Mouse (Mus musculus) liver, adult 2 months (tissue): ENCODE data around the gene Wscd1. TPM values are rescaled to one million over a fixed set of nuclear protein-coding genes. Genes with fewer than 3 reads are reported as not detected.

ENCODE experiments used
- DNase-seq: peaks from one replicate; pipeline ENCODE4 v3.0.0-alpha.2; 2011; ENCODE audit warnings: low read depth, low spot score; ENCODE audit errors: extremely low read depth
- H3K27ac ChIP-seq: fragments of 200-500 bp; replicated peaks from 2 replicates; pipeline ENCODE4 v1.5.1; 2012; ENCODE audit warnings: low read depth, mild to moderate bottlenecking, control low read depth, inconsistent platforms, low read length; ENCODE audit not compliant: insufficient read depth
- H3K27me3 ChIP-seq: fragments of 200-500 bp; 2 replicates; pipeline ENCODE4 v1.6.1; 2012; ENCODE audit warnings: mild to moderate bottlenecking, moderate library complexity, low read length, inconsistent platforms; ENCODE audit not compliant: control insufficient read depth, insufficient read depth
- H3K36me3 ChIP-seq: fragments of 200-500 bp; 2 replicates; pipeline ENCODE4 v1.6.1; 2012; ENCODE audit warnings: low read length, inconsistent platforms; ENCODE audit not compliant: control insufficient read depth, insufficient read depth
- H3K4me1 ChIP-seq: fragments of 200-500 bp; 2 replicates; pipeline ENCODE4 v1.6.1; 2011; ENCODE audit warnings: low read length; ENCODE audit not compliant: control insufficient read depth, insufficient read depth
- H3K4me3 ChIP-seq: fragments of 200-500 bp; 2 replicates; pipeline ENCODE4 v1.5.1; 2011; ENCODE audit warnings: low read depth, mild to moderate bottlenecking, control low read depth, low read length, moderate library complexity; ENCODE audit not compliant: insufficient read depth
- H3K79me2 ChIP-seq: fragments of 200-500 bp; 2 replicates; pipeline ENCODE4 v1.6.1; 2012; ENCODE audit warnings: inconsistent platforms, mild to moderate bottlenecking, low read length, moderate library complexity; ENCODE audit not compliant: control insufficient read depth, insufficient read depth
- H3K9ac ChIP-seq: fragments of 200-500 bp; 2 replicates; pipeline ENCODE4 v1.6.1; 2012; ENCODE audit warnings: low read depth, mild to moderate bottlenecking, control low read depth, inconsistent platforms, low read length
- CTCF ChIP-seq: fragments of 200-500 bp; IDR thresholded peaks from 2 replicates; pipeline ENCODE4 v1.5.1; 2011; ENCODE audit warnings: low read depth, low read length, control low read depth
- POLR2A ChIP-seq: fragments of 200-500 bp; IDR thresholded peaks from 2 replicates; pipeline ENCODE4 v1.6.1; 2011; ENCODE audit warnings: low read length, control low read depth; ENCODE audit not compliant: insufficient read depth; ENCODE audit errors: extremely low read depth
- WGBS: fragments of 180-500 bp; shearing (Covaris S2); methylation state at CpG from one replicate; pipeline ENCODE4 v1.1.7; 2018; 5-methylcytosine and 5-hydroxymethylcytosine counted together
- polyA plus RNA-seq: library from polyadenylated mRNA; depleted of rRNA; stranded (reverse); fragments of >200 nt; gene quantifications from 2 replicates; pipeline ENCODE4 v1.2.3, GENCODE M21; 2012
- total RNA-seq: library from RNA; depleted of rRNA; stranded (reverse); fragments of >200 nt; gene quantifications from 2 replicates; pipeline ENCODE4 v1.2.3, GENCODE M21; 2014

The Wscd1 gene
- total and polyA plus RNA-seq, 2 experiments, result 0.24 to 0.46 TPM

- Histone ChIP-seq H3K9ac (no peak overlapping the region), H3K79me2 (no peaks in the 10 kb centered on the region), H3K36me3 (no peaks in the 10 kb centered on the region), H3K27ac (no peak overlapping the region), H3K27me3 (peaks cover 4% of the 10 kb centered on the region; the same call in 1 of the 2 replicates), H3K4me3 (no peak overlapping the region), H3K4me1 (no peaks in the 10 kb centered on the region)
- 55% methylated on average over 2 of the region's 2 CpGs for WGBS
- no peak for DNase-seq
- no peak for TF ChIP-seq POLR2A
- TF ChIP-seq CTCF, result no peak
These were observed 5.4 kb downstream of the Wscd1 start for GRCm38 (mm10) chr11:71755115-71755514.

GRCm38 (mm10) chr11:71756325-71756724, 6.6 kb downstream of the Wscd1 start:
- H3K4me1 ChIP-seq, result no peaks in the 10 kb centered on the region
- H3K27ac ChIP-seq, result no peak overlapping the region
- no peak overlapping the region for H3K9ac ChIP-seq
- TF ChIP-seq CTCF (no peak), POLR2A (no peak)
- H3K27me3 ChIP-seq, result peaks cover 1% of the 10 kb centered on the region; the same call in 1 of the 2 replicates
- no peak for DNase-seq
- H3K79me2 ChIP-seq, result no peaks in the 10 kb centered on the region
- no peaks in the 10 kb centered on the region for H3K36me3 ChIP-seq
- H3K4me3 ChIP-seq, result no peak overlapping the region
- 46% methylated on average over 3 of the region's 3 CpGs for WGBS

GRCm38 (mm10) chr11:71758211-71759110, 8.7 kb downstream of the Wscd1 start:
- Histone ChIP-seq H3K36me3 (no peaks in the 10 kb centered on the region), H3K9ac (no peak overlapping the region), H3K4me3 (no peak overlapping the region), H3K27ac (no peak overlapping the region), H3K4me1 (no peaks in the 10 kb centered on the region), H3K79me2 (no peaks in the 10 kb centered on the region), H3K27me3 (no peaks in the 10 kb centered on the region)
- no peak for DNase-seq
- TF ChIP-seq POLR2A, result no peak
- no peak for TF ChIP-seq CTCF
- 69% methylated on average over 21 of the region's 21 CpGs for WGBS

GRCm38 (mm10) chr11:71760991-71761390, 11.3 kb downstream of the Wscd1 start:
- Histone ChIP-seq H3K4me1 (no peaks in the 10 kb centered on the region), H3K9ac (no peak overlapping the region), H3K27ac (no peak overlapping the region), H3K4me3 (no peak overlapping the region), H3K36me3 (no peaks in the 10 kb centered on the region), H3K27me3 (no peaks in the 10 kb centered on the region), H3K79me2 (no peaks in the 10 kb centered on the region)
- DNase-seq, result no peak
- WGBS, result 81% methylated on average over 9 of the region's 9 CpGs
- TF ChIP-seq CTCF, result no peak
- TF ChIP-seq POLR2A, result no peak

GRCm38 (mm10) chr11:71763154-71763553, 13.4 kb downstream of the Wscd1 start:
- Histone ChIP-seq H3K4me1 (no peaks in the 10 kb centered on the region), H3K79me2 (no peaks in the 10 kb centered on the region), H3K27ac (no peak overlapping the region), H3K9ac (no peak overlapping the region), H3K36me3 (no peaks in the 10 kb centered on the region), H3K27me3 (no peaks in the 10 kb centered on the region), H3K4me3 (no peak overlapping the region)
- no peak for TF ChIP-seq CTCF
- TF ChIP-seq POLR2A, result no peak
- 78% methylated on average over 5 of the region's 5 CpGs for WGBS
- DNase-seq, result no peak

- H3K27me3 ChIP-seq, result no peaks in the 10 kb centered on the region
- no peak for DNase-seq
- no peak overlapping the region for H3K27ac ChIP-seq
- H3K4me1 ChIP-seq, result no peaks in the 10 kb centered on the region
- H3K36me3 ChIP-seq, result no peaks in the 10 kb centered on the region
- no peak for TF ChIP-seq CTCF
- no peak for TF ChIP-seq POLR2A
- no peak overlapping the region for H3K4me3 ChIP-seq
- no peak overlapping the region for H3K9ac ChIP-seq
- no peaks in the 10 kb centered on the region for H3K79me2 ChIP-seq
- WGBS, result 67% methylated on average over 5 of the region's 5 CpGs
These were observed 14.0 kb downstream of the Wscd1 start for GRCm38 (mm10) chr11:71763651-71764275.
